In genomic region chr7:64872743-64873241, GRCm38 (mm10) we compare ENCODE assay signal across 8 mouse cellular contexts. TPM values are rescaled to one million over a fixed set of nuclear protein-coding genes. Genes with fewer than 3 reads are reported as not detected.
DNase-seq lines count a peak whose midpoint lies in the region; ATAC-seq and TF ChIP-seq lines count a peak whose summit lies in the region.

Gene Nsmce3, minus strand, starts transcription at chr7:64872997.

- H3K4me2 ChIP-seq in heart, embryonic 12.5 days = peak within 1 kb of the TSS; percentile 98
- peak within 1 kb of the TSS; percentile 82 for H3K4me2 ChIP-seq in kidney, postnatal 0 days (ENCODE audit: low read length)
- H3K4me2 ChIP-seq in liver, embryonic 11.5 days = peak within 1 kb of the TSS; percentile 90
- H3K4me2 ChIP-seq in stomach, embryonic 14.5 days (replicated peaks; ENCODE audit: low read depth, low read length) = peak within 1 kb of the TSS; percentile 60

- peak; percentile 96 for ATAC-seq in erythroid progenitor cell, adult 5-6 weeks (replicated peaks; ENCODE audit: low FRiP score, poor library complexity, severe bottlenecking)
- peak; percentile 97 for ATAC-seq in heart, embryonic 12.5 days (ENCODE audit: insufficient number of reproducible peaks, low FRiP score)
- ATAC-seq in kidney, postnatal 0 days (replicated peaks; ENCODE audit: low FRiP score, low read depth) = peak; percentile 96
- peak; percentile 92 for ATAC-seq in liver, embryonic 11.5 days (replicated peaks; ENCODE audit: low FRiP score)
- peak; percentile 95 for ATAC-seq in stomach, embryonic 14.5 days (ENCODE audit: insufficient number of reproducible peaks, insufficient read depth, low FRiP score, low read depth)

- under 1% methylated on average over 57 of the region's 57 CpGs for WGBS in heart, embryonic 12.5 days
- under 1% methylated on average over 56 of the region's 57 CpGs for WGBS in kidney, postnatal 0 days
- under 1% methylated on average over 55 of the region's 57 CpGs for WGBS in liver, embryonic 11.5 days
- WGBS in stomach, embryonic 14.5 days = under 1% methylated on average over 57 of the region's 57 CpGs

- H3K9me3 ChIP-seq in heart, embryonic 12.5 days (replicated peaks) = no peaks in the 10 kb centered on the region
- no peaks in the 10 kb centered on the region for H3K9me3 ChIP-seq in kidney, postnatal 0 days (replicated peaks; ENCODE audit: low read length)
- no peaks in the 10 kb centered on the region for H3K9me3 ChIP-seq in liver, embryonic 11.5 days (ENCODE audit: control insufficient read depth, low read length)
- H3K9me3 ChIP-seq in stomach, embryonic 14.5 days (ENCODE audit: control insufficient read depth, low read depth, low read length) = no peaks in the 10 kb centered on the region

- H3K36me3 ChIP-seq in heart, embryonic 12.5 days = no peaks in the 10 kb centered on the region
- no peaks in the 10 kb centered on the region for H3K36me3 ChIP-seq in kidney, postnatal 0 days (ENCODE audit: insufficient read depth, low read length)
- 0 out of 2 replicates have a peak, but pooled peaks cover 2% of the 10 kb centered on the region for H3K36me3 ChIP-seq in liver, embryonic 11.5 days (ENCODE audit: control insufficient read depth, insufficient read depth, low read length)
- H3K36me3 ChIP-seq in stomach, embryonic 14.5 days (ENCODE audit: control insufficient read depth, insufficient read depth, low read length) = no peaks in the 10 kb centered on the region

- peak within 1 kb of the TSS; percentile 96 for H3K27ac ChIP-seq in heart, embryonic 12.5 days (ENCODE audit: poor library complexity, severe bottlenecking)
- H3K27ac ChIP-seq in kidney, postnatal 0 days = peak within 1 kb of the TSS; percentile 95
- H3K27ac ChIP-seq in liver, embryonic 11.5 days (ENCODE audit: low read depth, low read length) = peak within 1 kb of the TSS; percentile 91
- peak within 1 kb of the TSS; percentile 97 for H3K27ac ChIP-seq in stomach, embryonic 14.5 days (ENCODE audit: low read length)

- TF ChIP-seq CTCF in kidney, postnatal 0 days (IDR thresholded peaks at IDR 0.05; ENCODE audit: low read depth) = peak; percentile 20; the same call in 1 of the 2 replicates

- no peaks in the 10 kb centered on the region for H3K27me3 ChIP-seq in heart, embryonic 12.5 days (replicated peaks)
- no peaks in the 10 kb centered on the region for H3K27me3 ChIP-seq in kidney, postnatal 0 days (ENCODE audit: insufficient read depth, low read length)
- H3K27me3 ChIP-seq in liver, embryonic 11.5 days (replicated peaks; ENCODE audit: control insufficient read depth, insufficient read depth, low read length) = no peaks in the 10 kb centered on the region
- H3K27me3 ChIP-seq in stomach, embryonic 14.5 days (ENCODE audit: control insufficient read depth, insufficient read depth, low read length) = no peaks in the 10 kb centered on the region

- H3K4me1 ChIP-seq in heart, embryonic 12.5 days (replicated peaks) = peaks cover 14% of the 10 kb centered on the region
- H3K4me1 ChIP-seq in kidney, postnatal 0 days (replicated peaks; ENCODE audit: insufficient read depth, low read length) = peaks cover 7% of the 10 kb centered on the region
- peaks cover 12% of the 10 kb centered on the region for H3K4me1 ChIP-seq in liver, embryonic 11.5 days (replicated peaks; ENCODE audit: control insufficient read depth, insufficient read depth, low read length)
- peaks cover 8% of the 10 kb centered on the region for H3K4me1 ChIP-seq in stomach, embryonic 14.5 days (ENCODE audit: control insufficient read depth, insufficient read depth, low read length)

- DNase-seq in CD4-positive helper T cell, adult 2 months (ENCODE audit: low read depth, low spot score) = peak; percentile 96
- peak; percentile 88 for DNase-seq in brain, embryonic 18.5 days (ENCODE audit: low read depth, low spot score)
- DNase-seq in kidney, postnatal 0 days (ENCODE audit: low spot score) = peak; percentile 98
- DNase-seq in liver, embryonic 11.5 days (ENCODE audit: low spot score) = peak; percentile 91
- peak; percentile 97 for DNase-seq in naive thymus-derived CD4-positive, alpha-beta T cell, adult 2 months (ENCODE audit: low read depth)

- H3K4me3 ChIP-seq in heart, embryonic 12.5 days = peak within 1 kb of the TSS; percentile 97
- peak within 1 kb of the TSS; percentile 83 for H3K4me3 ChIP-seq in kidney, postnatal 0 days (replicated peaks; ENCODE audit: low read depth, low read length)
- H3K4me3 ChIP-seq in liver, embryonic 11.5 days (ENCODE audit: low read depth, low read length) = peak within 1 kb of the TSS; percentile 90
- peak within 1 kb of the TSS; percentile 87 for H3K4me3 ChIP-seq in stomach, embryonic 14.5 days (ENCODE audit: low read depth, low read length)

- H3K9ac ChIP-seq in heart, embryonic 12.5 days = peak within 1 kb of the TSS; percentile 93
- H3K9ac ChIP-seq in kidney, postnatal 0 days (ENCODE audit: low read depth, low read length) = peak within 1 kb of the TSS; percentile 92
- peak within 1 kb of the TSS; percentile 96 for H3K9ac ChIP-seq in liver, embryonic 11.5 days (ENCODE audit: low read depth, low read length)
- H3K9ac ChIP-seq in stomach, embryonic 14.5 days (replicated peaks; ENCODE audit: low read depth, low read length) = peak within 1 kb of the TSS; percentile 95

RNA-seq across cellular contexts. Expression of gene Nsmce3, which starts in this region (rescaled TPM):
- 2.5 and 3.8 TPM in 2 replicates for total RNA-seq in erythroid progenitor cell, adult 5-6 weeks (2015; ENCODE audit: low replicate concordance)
- total RNA-seq in erythroid progenitor cell, adult 5-6 weeks (2017; ENCODE audit: low replicate concordance) = 2.3 and 3.3 TPM in 2 replicates
- polyA plus RNA-seq in heart, embryonic 12.5 days (2016; fragmentation: Nextera tagmentation; extraction: Ambion mirVana) = 8.9 and 9.2 TPM in 2 replicates
- polyA plus RNA-seq in kidney, postnatal 0 days (2015; fragmentation: Nextera tagmentation; extraction: Ambion mirVana) = 10.1 TPM in 2 replicates
- 11.3 and 11.6 TPM in 2 replicates for polyA plus RNA-seq in liver, embryonic 11.5 days (2014; fragmentation: Nextera tagmentation; extraction: Ambion mirVana)
- polyA plus RNA-seq in stomach, embryonic 14.5 days (2014; fragmentation: Nextera tagmentation; extraction: Ambion mirVana) = 11.6 and 12.8 TPM in 2 replicates

Comparison
In these comparisons a context has a peak if more than half of its experiments do, and no peak if none do; other contexts are left out.
1. Peak in every context shown above with its lines: DNase-seq, ATAC-seq, H3K4me3 ChIP-seq and H3K27ac ChIP-seq.